Mouse (Mus musculus): ENCODE measurements at regions not wholly inside any gene's neighbourhood (a gene's known extent, or its start where the extent isn't known, plus 50 kb on each side); places are given as distances from the start of the nearest gene placed in this dataset.

DNA sequence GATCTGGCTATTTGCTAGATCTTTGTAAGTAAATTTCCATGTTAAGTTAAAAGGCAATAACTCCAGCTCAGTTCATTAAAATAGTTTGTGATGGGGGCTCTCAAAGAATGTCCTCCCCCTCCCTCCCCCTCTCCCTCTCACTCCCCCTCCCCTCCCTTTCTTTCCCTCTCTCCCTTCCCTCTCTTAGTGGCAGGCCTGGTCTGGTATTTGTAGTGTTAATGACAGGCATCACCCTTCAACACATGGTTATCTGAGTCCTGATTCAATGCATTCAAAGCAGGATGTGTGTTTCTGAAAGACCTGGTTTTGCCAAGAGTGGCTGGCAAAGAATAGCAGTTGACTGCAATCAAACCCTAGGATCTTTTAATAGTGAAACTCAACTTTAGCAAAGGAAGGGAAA is 383.4 kb upstream of the Mpdz start:
- DNase-seq = no peak

DNA sequence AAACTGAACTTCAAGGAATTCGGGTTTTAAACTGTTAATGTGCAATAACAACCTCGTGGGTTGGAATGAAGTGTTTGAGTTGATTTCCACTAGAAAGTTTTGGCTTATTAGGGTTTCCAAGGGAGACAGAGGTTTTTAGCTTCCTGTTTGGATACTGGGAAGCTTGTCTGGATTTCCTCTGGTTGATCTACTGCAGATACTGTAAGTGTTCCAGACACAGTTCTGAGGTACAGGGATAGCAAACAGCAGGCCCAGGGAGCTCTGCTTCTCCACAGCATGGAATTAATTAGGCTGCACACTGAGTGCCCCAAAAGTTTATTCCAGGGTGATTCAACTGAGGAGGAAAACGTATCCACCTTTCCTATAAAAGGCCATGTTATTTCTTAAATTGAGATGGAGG is 381.0 kb upstream of the Mpdz start:
- DNase-seq = no peak

DNA sequence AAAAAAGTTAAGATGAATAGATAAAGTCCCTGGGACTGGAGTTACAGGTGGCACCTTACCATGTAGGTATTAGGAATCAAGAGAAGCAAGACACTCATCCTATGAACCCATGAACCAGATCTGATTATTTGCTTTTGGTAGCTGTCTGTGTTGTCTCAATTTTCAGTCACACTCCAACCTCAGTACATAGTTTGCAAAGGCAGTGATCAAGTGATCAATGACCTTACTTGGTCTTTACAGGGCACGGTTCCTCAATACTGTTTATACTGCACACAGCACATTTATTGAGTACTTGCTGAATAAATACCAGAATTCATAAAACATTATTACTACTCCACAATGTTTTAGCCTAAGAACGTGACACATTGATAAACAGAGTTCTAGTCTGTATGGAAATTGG is 346.7 kb upstream of the Mpdz start:
- DNase-seq = no peak

DNA sequence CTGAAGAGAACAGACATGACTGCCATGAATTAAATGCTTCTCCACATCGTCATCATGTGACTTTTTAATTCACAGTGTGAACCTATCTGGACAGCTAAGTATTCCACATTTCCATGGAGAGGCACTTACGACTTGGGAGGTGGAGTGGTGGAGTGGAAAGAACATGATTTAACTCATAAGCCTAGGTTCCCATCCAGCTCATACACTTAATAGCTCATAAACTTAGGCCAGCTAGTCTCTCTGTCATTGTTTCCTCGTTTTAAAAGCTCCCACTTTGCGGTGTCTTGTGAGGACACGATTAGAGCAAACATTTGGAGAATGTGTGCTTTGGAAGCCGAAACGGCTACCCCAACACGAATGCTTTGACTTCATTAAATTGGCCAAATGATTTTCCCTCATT is 346.0 kb upstream of the Mpdz start:
- no peak for DNase-seq

DNA sequence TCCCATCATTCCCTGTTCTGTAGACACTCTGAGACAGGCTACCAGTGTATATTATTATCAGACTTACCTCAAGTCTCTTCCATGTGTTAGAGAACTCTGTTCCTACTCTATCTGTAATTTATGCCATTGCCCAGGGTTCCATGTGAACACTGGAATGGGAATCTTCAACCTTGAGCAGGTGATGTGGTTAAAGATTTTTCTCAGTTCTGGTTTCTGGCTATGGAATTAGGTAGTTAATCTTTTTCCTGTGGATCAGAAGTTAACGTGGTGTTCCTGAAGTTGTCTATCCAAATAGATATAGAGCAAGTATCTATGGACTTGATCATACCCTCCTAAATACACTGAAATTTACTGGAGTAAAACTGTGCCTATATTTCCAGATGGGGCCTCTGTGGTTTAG is 339.4 kb upstream of the Mpdz start:
- DNase-seq = no peak

DNA sequence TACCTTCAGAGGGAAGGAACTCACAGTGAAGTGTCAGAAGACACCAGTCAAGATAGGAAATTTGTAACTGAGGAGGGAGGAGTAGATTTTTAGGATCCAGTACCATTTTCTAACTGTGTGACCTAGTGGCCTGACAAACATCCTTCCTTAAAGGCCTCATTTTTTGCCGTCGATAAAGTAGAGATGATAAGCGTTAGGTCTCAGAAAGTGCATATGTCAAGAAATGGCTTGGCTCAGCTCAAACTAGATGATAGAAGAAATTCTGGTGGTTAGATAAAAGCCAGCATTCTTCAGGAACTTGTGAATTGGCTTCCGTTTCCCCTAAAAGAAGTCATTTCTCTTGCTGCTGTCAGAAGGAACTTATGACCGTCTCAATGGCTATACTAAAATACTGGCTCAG is 324.1 kb upstream of the Mpdz start:
- no peak for DNase-seq

DNA sequence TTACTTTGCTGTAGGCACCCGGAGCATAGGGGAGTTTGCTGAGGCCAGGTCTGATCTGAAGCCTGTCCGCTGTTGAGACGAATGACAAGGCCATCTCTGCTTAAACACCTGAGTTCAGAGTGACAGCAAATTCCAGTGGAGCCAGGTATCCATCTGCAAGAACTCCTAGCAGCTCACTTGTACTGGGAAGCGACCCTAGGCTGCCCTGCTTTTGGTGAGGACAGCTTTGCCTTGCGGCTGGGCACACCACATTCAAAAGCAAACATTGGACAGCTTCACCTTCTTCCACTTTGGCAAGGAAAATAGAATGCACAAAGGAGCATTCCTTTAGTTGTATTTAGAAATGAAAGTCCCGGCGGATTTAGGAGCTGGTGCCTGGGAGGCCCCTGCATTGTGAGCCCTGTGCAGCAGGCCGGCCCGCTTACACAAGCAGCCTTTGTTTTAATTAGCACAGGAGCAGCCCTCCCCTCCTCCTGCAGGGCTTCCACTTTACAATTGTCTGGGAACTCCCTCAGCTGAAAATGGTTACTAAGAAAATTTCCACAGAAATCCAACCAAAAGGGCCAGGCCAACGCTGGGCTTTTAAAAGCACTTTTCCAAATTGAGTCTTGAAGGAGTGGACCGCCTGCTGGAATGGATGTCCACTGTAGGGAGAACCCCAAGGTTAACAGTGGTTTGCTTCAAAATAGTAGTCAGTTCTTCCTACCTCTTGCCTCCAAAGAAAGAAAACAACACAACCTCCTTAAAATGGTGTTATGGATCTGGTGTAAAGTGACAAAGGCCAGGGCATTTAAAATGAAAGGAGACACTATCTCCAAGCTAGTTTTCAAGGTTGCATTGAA is 321.6 kb upstream of the Mpdz start:
- DNase-seq = no peak

DNA sequence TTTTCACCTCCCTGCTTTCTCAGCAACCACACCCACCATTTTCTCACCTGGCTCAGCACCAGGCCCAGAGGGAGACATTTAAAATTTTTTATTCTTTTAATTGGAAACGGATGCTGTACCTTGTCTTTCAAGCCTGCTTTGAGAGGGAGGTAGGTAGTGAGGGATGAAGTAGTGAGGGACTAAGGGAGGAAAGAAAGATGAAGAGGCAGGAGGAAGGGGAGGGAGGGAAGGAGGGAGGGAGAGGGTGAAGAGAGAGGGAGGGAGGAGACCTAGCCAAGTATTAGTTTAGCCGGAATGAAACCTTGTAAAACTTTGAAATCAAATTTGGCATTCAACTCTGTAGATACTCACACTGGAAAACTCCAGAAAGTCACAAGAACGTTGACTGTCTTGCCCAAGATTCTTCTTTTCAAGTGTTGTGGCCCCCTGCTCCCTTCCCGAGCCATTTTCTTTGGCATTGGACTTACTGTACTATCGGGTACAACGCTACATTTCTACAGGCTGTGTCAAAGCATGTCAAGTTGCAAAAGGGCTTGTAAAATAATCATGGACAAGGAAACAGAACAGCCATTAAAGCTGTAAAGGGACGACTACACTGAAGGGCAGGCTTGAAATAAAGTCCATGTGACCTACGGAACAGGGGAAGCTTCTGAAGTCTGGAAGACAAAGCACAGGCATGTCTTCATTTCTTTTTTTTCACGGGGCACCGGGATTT is 320.9 kb upstream of the Mpdz start:
- DNase-seq = no peak

DNA sequence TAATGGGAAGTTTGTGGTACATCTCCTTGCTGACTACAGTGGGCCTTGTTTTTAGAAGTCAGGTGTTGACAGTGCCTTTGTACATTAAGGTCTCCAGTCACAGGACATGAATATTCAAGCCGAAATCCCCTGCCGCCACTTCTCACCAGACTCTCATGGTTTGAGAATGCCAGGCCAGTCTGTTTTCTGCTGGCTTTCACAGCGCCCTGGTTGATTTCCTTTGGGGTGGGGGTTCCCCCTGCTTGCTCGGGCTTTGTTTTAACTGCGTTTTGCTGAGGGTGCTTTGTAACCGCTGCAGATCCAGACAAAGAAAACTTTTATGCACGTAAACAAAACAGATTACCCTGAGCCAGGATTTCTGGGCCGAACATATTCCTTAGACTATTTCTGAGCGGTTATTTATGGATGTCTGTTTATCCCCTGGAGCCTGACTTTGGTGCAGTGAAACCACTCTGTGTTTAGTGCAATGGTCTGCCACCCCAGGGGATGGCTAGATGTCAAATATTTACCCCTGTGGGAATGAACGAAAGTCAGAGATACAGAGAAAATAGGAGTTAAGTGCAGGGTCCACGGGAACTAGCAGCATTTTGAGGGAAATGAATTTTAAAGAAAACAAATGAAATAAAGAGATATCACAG is 320.1 kb upstream of the Mpdz start:
- no peak for DNase-seq

DNA sequence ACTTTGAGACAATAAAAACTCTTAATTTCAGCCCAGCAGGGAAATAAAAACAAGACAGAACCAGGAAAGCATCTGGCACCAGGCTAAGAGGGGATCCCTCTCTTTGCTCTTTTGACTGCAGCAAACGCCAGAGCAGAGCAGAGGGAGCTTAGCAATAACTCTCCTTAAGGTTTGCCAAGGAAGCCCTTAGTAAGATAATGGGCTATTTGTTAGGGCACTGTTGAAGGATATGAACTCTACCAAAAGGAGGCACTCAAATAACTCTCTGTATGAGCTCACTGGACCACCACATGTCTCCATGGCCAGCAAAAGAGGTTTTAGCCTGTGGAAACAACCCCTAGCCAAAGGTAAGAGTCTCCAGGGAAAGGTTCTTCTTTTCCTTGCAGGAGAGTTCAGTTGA is 315.3 kb upstream of the Mpdz start:
- no peak for DNase-seq

DNA sequence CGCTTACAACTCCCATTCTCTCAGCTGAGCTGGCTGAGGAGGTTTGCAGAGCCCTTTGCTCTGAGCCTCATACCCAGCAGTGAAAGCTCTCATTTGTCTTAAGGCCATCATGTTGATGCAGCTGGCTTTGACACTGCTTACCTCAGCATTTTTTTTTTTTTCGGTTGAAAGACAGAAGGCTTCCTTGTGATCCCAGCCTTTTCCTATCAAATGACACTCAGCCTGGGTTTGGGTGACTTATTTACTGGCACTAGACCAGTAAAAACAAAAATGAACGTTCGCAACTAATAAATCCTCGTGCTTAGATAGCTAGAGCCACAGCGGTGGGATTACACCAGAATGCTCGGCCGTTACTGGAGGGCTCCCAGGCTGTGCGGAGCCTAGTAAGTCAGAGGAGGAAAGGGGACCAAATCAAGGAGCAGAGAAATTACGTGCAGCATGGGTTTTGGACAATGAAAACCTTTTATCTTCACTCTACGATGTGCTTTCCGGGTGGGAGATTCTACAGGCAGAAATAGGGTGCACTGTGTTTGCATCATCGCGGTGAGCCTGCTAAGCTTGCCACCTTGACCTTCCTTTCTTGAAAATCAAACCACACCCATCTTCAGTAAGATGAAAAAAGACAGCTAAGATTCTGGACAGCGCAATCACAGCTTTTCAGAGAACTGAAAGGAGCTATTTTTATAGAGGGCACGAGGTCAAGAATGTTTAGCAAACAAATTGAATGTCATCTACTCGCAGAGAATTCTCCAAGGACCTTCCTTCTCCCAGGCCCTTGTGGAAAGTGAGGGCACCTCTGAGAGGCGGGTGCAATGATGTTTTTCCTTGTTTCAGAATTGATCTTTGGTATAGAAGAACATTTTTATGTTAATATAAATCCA is 302.3 kb upstream of the Mpdz start:
- DNase-seq = peak; percentile 64

DNA sequence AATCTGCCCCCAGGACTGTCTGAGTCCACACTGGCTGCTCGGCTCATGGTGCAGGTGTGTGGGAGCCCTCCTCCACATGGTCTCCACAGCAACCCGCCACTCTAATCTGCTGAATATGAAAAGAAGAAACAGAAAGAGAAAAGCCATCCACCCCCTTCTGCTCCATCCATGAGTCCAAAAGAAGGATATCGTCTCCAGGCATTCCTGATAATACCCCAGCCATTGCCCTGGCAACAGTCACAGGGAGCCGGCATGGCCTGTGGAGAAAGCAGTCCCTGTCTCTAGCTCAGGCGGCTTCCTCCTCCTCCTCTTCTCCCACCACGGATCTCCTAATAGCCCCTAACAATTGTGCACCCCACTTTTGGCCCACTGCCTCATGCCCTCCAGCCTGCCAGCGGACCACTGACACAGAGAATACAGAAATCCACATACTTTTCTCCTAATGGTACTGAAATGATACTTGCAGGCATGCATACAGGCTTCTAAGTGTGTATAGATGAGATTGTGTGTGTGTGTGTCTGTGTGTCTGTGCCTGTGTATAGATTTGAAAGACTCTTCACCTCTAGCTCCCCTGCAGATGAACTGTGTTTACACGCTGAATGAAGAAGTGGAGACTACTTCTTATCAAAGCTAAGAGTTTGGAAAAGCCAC is 301.5 kb upstream of the Mpdz start:
- no peak for DNase-seq

DNA sequence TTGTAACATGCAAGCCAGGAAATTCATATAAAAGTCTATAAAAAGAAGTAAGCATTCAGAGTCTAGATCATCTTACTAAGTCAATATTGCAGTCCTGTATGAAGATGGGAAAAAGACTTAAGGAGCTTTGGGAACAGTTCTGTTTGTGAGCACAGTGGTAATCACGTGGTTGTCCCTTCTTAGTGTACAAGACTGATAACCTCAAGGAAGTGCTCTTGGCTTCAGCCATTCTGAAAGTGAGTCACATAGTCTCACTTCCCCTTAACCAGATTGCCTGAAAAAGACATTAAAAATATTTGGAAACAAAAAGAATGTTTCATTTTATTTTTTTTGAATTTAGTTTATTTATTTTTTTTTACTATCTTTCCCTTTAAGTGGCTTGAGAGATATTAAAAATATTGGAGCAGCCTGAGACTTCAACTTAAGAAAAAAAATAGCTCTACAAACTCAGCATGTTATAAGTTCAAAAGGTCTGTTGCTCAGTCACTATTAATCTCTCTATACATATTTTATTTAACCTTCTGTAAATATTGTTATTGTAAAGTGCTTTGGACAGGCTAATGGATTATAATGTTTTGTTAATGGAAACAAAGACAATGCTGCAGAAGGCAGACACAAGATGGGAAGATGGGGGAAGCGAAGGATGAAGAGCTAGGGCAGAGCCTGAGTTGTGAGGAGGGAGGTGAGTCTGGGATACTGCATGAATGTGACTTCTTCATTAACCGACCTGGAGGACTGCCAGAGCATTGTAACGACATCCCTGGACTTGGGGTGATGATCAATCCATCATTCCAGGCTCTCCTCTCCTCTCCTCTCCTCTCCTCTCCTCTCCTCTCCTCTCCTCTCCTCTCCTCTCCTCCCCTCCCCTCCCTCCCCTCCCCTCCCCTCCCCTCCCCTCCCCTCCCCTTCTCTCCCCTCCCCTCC is 300.2 kb upstream of the Mpdz start:
- no peak for DNase-seq

DNA sequence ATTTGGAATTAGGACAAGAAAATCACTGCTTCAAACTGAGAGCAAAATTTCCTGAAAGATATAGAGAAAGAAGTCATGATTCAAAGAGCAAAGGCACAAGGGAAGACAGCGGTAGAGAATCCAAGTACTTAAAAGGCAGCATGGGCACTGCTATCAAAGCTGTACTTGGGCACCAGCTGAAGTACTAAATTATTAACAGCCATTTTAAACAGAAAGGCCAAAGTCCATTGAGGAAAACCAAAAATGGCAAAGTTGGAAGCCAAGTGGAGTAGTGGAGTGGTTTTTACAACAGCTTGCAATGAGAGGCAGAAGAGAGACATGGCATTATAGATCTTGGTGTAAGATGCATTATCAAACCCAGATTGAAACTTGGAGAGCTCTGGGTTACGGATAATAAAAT is 291.8 kb upstream of the Mpdz start:
- no peak for DNase-seq

DNA sequence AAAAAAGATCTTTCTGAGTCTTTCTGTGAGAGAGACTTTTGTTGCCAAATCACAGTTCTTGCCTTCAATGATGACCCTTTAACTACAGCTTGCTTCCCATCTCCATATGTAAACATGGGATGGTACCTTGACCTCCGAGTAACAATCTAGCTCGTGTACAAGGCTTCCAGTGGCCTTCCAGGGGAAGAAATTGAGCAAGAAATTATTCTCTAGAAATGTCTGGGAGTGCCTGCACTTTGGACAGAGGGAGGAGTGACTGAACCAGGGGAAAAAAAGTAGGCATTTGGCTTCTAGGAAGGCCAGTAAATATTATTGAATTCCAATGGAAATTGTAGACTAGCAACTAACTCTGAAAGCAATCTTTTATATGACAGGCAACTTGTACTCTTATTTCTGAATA is 287.8 kb upstream of the Mpdz start:
- DNase-seq = no peak

DNA sequence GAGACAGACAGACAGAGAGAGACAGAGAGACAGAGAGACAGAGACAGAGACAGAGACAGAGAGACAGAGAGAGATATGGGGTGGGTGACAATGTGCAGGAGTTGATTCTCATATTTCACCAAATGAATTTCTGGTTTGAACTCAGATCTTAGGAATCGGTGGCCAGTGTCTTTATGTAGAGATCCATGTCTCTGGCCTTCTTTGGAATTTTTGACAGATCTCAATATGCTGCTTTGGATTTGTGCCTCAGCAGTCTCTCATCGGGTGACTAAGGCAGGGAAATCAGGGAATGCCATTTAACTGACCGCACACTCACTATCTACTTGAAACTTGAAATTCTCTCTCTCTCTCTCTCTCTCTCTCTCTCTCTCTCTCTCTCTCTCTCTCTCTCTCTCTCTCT is 286.3 kb upstream of the Mpdz start:
- DNase-seq = no peak

DNA sequence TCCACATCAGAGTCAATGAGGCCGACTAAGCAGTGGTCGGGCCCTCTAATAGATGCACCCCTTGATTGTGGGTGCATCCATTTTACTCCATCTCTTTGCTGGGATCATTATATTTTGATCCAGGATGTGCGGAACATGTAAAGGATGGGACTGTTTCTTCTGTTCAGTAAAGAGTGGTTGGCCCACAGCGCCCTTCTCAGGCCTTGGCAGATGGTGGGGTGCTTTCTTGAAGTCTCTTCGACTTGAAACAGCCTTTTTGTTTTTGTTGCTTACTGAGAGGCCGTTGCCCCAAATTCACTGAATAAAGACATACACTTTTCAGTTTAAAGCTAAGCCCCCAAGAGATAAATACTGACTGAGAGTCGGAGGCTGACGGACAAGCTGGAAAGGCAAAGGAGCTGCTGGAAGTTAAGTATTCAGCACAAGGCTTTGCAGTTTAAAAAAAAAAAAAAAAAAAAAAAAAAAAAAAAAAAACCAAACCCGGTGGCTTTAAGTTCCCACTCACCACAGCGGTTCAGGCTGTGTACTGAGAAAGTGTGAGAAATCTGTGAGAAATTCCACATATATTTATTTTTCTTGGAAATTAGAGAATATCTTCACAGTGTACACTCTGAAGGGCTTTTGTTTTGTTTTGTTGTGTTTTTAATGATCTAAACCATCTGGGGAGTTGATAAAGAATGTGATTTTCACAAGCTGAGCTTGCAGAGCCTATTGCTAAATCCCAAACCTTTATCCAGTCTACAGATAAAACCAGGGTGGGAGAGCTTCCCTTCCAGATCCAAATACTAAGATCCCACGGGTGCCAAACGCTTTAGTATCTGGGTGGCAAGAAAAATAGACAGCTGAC is 285.3 kb upstream of the Mpdz start:
- no peak for DNase-seq

DNA sequence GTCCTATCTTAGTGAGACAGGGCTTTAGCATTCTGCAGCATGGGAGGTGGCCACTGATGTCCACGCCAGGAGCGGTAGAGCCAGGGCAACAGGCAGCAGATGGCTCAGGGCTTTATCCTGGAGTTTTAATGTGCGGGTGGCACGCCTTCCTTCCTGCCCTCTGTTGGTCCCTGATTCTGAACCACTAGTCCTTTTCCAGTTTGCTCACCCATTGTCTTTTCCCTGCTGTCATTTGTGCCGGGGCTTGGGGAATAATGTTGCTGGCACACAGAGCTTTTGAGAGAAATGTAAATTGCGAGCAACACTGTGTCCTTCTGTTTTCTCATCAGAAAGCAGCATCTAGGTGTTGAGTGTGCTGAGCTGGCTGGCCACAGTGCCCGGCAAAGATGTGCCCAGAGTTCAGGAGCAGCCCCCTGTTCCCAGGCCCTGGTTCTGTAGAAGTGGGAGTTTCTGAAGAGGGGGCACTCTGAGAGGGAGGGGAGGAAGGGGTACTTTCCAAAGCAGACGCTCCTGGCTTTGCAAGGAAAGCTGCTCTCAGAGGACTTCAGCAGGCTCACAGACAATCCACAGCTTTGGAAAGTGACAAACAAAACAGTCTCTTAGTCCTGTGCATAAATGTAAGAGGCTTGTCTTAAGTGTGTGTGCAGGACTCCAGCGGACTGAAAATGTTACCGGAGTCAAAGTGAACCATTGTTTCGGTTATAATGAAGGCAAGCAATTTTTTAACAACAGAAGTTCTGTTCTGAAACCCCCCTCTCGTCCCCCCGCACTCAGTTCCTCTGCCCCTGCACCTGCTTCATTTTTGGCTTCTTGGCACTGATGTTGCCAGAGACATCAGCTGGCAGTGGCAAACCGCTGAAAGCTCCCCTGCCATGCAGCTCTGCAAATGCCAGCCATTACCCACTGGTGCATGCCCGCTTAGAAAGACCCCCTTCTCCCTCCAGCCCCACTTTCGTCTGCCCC is 284.4 kb upstream of the Mpdz start:
- no peak for DNase-seq

DNA sequence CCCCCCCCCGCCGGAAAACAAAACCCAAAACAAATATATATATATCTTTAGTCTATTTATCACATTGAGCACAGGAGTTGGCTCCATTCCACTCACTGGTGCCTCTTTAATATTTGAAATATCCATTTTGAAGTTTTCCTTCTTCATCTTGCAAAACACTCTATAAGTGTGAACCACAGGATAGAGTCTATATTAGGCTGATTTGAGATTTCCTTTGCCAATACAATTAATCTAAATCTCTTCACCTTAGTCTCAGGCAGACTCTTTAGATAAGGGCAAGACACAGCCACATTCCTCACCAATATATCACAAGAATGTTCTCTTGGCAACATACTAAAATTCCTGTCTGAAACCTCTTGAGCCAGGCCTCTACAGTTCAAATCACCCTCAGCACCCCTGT is 282.1 kb upstream of the Mpdz start:
- no peak for DNase-seq

Data from lung, postnatal 14 days (tissue).